Mouse (Mus musculus) fibroblast of lung, adult 2 months (primary cell): ENCODE results near the gene a.
A peak's percentile ranks its signal among the peaks of the same experiment; 100 is the strongest.
"Not testable (repeated sequence)": the region's sequence is repeated elsewhere in the genome, so short reads cannot be mapped to it uniquely, and the experiment has no call there.

ENCODE experiments used
- DNase-seq: peaks from one replicate; pipeline ENCODE4 v3.0.0-alpha.2; 2011; ENCODE audit warnings: low read depth

Gene a

DNA sequence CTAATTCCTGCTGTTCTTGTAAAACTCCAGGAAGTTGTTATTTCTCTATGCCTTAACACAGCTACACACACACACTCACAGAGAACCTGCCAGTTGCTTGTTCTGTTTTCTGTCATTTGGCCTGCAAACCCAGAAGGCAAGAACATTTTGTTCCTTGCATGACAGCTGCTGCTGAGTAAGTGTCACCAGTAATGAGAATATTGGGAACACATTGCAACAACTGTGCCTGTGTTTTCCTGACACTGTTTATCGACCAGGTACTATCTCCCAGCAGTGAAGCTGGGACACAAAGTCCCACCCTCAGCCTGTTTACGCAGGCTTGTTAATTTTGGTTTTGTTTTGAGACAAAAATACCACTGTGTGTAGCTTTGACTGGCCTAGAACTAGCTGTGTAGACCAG, 261.5 kb downstream of the a start:
- no peak for DNase-seq

DNA sequence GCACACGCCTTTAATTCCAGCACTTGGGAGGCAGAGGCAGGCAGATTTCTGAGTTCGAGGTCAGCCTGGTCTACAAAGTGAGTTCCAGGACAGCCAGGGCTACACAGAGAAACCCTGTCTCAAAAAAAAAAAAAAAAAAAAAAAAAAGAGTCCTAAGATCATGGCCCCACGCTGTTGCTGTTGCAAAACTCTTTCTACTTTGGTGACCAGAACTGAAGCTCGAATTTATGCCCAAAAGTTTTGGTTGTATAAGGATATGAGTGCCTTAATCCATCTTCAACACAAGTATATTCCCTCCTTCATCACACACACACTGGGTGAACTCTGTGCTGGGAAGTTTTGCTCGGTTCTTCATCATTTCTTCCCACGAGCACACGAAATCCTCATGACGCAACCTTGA, 262.3 kb downstream of the a start:
- not testable (repeated sequence) for DNase-seq

DNA sequence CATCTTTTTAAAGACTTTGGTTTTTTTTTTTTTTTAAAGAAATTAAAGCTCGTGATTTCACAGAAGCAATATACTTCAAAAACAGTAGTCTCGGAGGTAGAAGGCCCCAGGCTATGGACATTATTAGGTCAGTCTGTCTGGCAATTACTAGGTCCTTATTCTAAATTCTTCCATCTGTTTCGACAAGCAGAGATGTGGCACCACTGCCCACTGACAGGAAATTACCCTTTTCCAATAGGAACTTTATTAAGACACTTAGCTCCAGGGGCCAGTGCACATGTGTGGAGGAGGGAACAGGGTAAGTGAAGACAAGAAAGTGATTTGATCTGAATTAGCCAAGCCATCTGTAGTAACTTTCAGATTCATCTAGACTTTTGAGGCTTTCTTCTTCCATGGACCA, 263.5 kb downstream of the a start:
- no peak for DNase-seq

DNA sequence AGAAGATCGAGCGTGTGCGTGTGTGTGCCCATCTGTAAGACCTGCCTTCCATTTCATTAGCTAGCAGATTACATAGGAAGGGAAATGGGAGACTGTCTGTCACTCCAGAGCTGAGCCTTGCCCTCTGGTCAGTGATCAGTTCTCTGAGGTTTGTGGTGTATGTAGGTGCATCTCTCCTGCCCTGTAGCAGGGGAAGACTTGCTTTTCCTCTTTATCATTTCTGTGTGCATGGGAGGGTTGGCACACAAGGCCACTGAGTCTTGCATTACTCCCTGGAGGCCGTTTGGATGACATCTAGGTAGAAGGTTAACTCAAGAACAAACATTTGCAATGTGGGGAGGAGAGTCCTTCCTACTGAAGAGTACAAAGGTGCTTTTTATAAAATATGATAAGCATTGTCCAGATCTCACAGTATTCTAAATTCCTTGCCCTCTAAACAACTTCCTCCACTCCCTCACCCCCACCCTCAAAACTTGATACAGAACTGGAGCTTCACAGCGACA, 264.9 kb downstream of the a start:
- DNase-seq: no peak

DNA sequence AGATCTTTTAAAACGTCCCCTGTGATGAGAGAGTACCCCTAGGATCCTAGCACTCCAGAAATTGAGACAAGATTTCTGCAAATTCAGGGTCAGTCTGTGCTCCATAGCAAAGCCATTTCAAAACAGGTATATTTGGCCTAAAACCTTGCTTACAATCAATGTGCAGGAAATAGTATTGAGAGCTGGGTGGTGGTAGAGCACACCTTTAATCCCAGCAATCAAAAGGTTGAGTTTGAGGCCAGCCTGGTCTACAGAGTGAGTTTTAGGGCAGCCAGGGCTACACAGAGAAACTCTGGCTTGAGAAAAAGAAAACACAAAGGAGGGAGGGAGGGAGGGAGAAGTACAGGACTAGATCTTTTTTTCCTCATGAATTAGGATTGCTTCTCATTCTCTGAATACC, 266.2 kb downstream of the a start:
- no peak for DNase-seq

DNA sequence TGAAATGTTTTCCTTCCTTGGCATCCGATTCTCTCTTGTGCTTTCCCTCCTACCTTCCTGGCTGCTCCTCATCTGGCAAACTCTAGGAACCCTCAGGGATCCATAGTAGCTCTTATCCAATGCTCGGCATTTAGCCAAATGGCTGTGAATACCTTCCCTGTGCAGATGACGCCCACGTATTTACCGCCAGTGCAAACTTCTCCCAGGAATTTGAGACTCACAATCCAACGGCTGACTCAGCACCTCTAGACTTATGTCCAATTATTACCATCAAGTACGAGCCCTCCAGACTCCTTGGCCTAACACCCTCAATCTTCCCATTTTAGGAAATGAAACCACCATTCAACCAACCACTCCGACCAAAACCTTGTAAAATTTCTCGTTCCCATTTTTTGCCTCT, 279.8 kb downstream of the a start:
- no peak for DNase-seq

DNA sequence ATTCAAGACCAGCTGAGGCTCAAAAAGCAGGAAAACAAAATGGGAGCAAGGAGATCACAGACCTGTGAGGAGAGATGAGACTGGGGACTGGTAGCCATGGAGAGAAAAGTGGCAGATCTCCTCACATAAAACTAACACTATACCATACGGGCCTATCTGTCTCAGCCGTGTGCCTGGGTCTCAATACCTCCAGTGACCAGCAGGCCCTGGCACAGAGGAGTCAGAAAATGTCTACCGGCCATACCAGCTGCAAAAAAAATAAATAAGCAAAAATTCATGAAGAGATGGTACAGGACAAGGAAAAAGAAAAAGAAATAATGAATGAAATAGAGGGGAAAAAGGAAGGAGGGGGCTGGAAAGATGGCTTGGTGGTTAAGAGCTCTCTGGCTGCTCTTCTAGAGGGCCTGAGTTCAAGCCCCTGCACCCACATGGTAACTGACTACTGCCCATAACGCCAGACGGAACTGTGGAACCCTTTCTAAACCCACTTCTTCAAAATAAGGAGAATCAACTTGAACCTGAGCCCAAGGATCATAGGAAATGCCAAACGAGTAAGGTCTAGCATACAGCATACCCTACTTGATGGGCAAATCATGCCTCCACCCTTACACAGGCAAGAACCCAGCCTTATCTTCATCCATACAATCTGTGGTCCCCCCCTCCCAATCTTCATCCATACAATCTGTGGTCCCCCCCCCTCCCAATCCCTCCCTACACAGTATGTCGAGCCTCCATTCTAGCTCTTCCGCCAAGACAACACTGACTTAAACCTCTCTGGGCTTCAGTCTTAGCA, 281.3 kb downstream of the a start:
- no peak for DNase-seq

DNA sequence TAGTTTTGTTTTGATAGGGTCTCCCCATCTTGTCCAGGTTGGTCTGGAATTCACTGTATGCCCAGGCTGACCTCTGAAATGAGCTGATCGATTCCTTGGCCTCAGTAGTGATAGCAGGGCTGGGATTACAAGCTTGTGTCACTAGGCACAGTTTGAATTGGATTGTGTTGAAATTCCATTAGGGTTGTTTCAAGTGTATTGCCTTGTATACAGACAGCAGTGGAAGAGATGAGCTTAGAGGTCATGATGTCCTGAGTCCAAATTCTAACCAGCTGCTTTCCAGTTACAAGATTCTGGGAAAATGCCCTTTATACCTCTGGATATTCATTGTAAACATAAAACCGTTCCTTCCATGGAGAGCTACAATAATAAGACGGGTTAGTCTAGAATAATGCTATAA, 282.1 kb downstream of the a start:
- DNase-seq: no peak

DNA sequence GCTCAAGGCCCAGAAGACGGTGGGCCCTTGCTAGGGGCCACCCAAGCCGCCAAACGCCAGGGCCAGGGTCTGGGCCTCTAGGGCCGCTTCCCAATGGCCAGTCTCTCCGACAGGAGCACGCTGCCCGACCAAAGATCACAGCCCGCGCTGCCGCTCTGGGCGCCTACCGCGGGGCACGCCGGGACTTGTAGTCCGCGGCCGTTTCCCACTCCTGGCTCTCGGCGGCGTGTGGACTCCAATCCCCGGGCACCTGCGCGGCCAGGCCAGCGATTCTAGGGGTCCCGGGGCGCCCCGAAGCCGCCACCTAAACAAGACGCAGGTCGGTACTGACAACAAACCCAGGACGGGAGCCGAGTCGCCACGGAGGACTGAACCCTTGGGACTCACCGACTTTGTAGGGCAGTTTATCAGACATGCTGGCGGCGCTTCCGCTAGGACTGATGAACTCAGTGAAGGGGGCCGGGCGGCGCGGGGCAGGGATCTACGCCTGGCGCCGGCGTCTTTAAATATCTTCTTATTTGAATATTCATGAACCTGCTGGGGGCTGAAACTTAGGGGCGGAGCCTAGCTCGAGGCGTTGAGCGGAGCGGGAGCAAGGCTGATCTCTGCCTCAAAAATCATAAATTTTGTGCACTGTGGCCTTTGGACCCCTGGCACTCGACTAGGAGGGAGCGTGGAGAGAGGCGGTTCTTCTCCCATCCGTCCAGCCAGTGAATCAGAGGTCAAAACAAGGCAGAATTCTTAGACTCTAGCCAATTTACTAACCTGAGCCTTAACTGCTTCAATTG, 283.0 kb downstream of the a start, which contains the start of gene Ahcy:
TSS of gene Ahcy (minus strand) at position 520 of the 788 bp plus-strand sequence.
- DNase-seq: peak; percentile 63

DNA sequence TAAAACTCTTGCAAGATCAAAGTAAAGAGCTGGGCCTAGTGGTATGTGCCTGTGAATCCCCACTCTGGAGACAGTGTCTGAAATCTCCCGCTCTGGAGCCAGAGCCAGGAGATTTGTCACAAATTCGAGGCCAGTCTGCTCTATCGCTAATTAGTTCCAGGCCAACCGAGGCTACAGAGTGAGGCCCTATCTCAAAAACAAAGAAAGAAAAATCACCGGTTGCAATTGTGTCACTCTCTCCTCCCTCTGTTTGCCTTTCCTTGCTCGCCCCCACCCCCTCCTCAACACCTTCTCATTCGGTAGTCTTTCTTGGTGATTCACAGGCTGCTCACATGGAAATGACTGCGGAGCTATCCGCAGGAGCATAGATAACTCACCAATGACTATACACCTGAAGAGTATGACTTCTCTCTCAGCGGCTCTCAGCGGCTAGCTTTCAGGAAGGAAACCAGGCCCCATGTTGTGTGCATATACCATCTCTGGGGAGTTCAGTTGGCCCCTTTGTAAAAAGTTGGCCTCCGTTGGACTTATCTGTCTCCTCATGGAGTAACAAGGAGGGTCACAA, 283.6 kb downstream of the a start:
- no peak for DNase-seq

DNA sequence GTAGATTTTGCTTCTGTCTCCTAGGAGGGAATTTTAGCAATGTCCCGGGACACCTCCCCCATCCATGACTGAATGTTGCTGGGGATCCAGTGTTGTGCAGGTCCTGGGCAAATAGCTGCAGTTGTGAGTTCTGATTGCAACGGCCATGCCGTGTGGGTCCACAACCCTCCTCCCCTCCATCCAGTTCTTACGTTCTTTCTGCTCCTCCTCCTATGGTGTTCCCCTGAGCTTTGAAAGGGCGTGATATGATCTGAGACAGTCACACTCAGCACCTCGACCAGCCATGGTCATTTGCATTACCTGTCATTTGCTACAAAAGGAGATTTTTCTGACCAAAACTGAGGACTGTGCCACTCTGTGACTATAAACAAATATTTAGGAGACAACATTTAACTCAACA, 284.4 kb downstream of the a start:
- DNase-seq: no peak

DNA sequence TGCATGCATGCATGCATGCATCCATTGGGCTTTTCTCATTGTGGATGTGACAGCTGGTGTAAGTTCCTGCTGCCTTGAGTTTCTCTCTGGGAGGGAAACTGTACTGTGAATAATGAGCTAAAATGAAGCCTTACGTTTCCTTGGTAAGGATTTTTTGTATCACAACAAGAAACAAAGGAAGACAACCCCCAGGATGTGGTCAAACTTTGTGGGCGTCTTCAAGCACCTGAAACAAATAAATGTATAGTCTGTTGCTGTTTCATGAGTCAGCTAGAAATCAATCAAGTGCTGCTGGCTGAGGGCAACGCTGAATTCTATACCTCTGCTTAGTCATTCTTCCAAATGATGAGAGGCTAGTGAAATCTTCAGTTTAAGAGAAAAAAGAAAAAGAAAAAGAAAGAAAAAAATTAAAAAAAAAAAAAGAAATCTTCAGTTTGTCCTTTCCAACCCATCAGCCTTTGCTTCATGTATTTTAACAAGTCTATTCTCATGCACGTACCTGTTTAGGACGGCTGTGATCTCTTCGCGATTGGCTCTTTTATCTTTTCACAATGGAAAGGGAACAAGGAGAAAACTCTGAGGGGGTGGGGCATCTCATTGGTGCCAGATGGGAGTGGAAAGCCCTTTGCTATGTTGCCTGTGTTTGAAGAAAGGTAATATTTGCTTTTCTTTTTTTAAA, 288.4 kb downstream of the a start:
- DNase-seq: no peak

DNA sequence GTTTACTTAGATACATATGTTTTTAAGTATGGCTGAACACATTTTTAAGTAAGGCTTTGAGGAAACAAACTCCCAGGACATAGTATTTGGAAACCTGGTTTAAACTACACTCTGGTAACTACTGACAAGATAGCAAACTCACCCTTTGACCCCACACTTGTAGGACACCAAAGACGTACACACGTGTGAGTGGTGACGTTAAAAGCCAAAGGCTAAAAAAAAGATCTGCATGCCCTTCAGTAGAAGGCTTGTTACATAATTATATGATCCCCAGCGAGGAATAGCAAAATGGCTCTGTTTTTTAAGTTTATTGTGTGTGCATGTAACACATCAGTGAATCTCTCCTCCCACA, 289.0 kb downstream of the a start:
- DNase-seq: no peak

DNA sequence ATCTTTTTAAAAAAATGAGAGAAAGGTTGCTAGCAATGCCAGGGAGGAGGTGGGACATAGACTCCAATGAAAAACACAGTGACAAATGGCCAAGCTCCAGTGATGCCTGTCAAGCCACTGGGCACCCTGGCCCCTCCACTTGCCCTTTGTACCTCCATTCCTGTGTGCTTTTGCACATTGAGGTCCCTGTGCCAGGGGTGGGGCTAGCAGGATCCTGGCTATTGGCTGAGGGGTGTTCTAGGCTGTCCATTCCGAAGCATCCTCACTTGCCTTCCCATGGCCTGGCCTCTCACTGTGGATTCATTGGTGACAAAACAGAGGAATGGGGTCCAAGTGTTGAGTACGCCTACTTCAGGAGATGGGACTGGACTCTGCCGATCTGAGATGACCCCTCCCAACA, 289.9 kb downstream of the a start:
- DNase-seq: no peak

DNA sequence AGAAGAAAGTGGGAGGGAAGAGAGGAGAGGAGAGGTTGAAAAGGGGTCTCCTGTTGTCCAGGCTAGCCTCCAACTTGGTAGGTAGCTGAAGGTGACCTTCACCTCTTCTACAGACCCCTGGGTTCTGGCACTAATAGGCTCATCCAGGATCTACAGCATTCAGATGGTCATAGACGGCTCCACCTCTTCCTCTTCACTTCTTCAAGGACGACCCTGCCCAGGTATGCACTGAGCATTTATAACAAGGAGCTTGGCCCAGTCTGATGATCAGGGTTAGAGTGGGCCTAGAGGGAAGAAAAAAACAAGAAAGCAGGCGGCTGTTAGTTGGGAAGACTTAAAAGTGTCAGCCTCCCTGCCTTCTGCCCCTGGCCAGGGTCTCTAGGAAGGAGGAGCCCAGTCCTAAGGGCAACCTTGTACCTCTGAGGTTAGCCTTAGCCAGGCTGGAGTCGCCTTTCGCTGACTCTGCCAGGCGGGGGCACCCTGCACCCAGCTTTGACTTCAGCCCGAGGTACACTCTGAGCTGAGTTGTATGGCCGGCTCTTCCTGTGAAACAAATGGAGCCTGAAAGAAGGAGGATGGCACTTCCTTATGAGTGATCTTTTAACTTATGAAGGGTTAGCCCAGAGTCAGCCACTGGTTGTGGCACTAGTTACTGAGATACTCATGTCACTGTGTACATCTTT, 291.1 kb downstream of the a start:
- DNase-seq: no peak

DNA sequence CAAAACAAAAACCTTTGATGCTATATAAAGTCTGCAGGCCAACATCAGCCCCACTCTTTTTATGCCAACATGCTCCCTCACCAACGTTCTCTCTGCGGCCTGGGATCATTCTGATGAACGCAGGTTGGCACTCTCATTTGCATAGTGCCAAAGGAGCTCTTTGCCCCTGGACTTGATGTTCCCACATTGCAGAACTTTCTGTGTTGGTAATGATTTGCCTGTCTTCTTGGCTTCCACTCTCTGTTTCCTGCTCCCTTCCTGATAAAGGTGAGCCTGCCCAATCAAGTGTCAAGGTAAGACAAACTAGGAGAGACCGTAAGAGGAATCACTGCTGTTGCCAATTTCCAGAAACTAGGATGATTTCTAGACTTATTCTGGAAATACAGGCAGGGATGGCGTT, 293.3 kb downstream of the a start:
- DNase-seq: no peak

DNA sequence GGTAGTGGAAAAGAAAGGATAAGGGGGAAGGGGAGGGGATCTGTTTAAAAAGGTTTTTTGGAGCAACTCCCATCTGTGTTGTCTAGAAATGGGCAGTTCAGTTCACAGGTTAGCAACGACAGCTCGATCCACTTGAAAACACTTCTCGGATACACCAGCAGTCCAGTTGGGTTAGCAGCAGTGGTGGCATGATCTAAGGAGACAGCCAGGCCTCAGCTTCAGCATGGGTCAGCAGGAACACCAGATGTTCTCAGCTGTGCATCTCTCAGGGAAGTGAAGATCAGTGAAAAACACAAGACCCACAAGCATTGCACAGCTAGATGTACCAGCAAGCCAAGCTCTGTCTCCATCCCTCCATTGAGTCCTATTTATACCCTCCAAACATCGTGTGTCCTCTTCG, 295.1 kb downstream of the a start:
- DNase-seq: no peak

DNA sequence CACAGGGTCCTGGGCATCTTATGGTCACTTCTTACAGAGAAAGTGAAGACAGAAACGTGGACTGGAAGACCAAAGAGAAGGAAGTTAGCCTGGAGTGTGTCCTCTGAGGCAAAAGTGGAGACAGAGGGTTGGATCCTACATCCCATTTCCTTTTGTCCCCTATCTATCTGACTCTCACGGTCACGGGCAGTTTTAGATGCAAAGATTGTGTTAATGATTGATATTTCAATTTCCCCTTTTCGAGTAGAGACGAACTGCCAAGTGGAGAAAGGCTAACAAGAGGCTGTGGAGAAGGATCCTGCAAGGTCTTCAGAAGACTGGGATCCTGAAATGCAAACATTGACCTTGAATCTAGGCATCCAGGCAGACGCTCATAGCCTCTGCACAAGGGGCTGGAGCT, 297.1 kb downstream of the a start:
- DNase-seq: no peak

DNA sequence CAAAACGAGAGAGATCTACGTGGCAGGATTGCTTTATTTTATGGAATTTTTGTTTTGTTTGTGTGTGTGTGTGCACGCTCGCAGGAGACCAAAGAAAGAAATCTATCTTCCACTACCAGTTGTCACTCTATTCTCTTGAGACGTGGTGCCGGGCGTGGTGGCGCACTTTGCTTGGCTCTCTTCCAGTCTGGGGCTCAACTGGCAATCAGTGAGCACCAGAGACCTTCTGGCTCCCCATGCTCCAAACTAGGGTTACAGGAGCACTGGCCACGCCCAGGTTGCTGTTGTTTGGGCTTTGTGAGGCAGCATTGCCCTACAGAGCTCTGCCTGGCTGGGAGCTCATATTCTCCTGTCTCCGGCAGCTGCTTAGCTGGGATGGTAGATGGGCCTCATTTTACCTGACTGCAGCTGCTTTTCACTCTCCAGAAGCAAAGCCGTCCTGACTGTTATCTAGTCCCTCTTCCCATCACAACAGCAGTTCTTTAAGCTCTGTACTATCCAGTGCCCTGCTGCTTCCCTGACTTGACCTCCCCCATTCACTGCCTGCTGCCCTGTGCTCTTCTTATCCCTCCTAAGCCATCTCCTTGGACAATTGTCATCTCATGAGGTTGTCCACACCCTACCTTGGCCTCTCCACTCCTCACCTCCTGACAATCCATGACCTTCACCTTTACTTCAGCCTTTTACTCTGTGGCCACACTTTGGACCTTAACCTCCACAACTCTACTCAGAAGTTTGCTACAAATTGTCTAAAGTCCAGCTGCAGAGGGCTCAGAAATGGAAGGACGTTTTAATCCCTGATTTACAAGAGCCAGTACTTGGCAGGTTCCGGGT, 299.9 kb downstream of the a start:
- no peak for DNase-seq

DNA sequence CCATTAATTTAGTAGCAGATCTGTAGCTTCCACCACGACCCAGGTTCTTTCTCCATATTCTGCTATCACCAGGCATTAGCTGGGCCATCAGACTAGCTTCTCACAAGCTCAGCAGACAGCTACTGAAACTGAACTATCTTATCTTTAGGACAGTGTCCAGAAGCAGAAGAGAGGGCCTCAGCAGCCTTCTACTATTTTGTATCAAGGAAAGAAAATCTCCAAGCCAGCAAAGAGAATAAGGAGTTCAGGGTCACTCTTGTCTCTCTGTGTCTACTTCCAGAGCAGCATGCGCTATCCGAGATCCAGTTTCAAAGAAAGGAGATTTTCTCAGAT, 300.5 kb downstream of the a start:
- no peak for DNase-seq

DNA sequence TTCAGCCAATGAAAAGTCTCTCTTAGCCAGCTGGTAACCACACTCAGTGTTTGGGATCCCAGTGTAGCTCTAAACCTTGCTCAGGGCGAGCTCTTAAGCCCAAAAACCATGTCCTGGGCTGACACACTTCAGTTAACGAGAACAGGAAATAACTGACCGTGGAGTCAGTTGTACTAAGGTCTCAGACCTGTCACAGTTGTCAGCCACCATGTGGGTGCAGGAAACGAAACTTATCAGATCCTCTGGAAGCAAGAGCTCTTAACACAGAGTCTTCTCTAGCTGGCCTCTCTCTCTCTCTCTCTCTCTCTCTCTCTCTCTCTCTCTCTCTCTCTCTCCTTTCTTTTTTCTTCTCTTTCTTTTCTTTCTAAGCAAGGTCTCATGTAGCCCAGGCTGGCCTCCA, 302.2 kb downstream of the a start:
- DNase-seq: no peak
